Mouse (Mus musculus): Measurements from ENCODE around the gene Hoxa4. TPM values are rescaled to one million over a fixed set of nuclear protein-coding genes. Genes with fewer than 3 reads are reported as not detected.

Gene Hoxa4
- total and polyA plus RNA-seq, 2 experiments from 2014 or later = 0.08 to 0.38 TPM

GRCm38 (mm10) chr6:52220003-52220864 is 28.7 kb upstream of the Hoxa4 start:
- Histone ChIP-seq H3K36me3 (replicated peaks; ENCODE audit: control insufficient read depth, insufficient read depth, low read length) (no peaks in the 10 kb centered on the region), H3K9me3 (replicated peaks; ENCODE audit: control insufficient read depth, low read length) (no peaks in the 10 kb centered on the region), H3K4me1 (ENCODE audit: control insufficient read depth, insufficient read depth) (no peaks in the 10 kb centered on the region), H3K9ac (replicated peaks; ENCODE audit: low read depth, low read length) (no peak overlapping the region), H3K4me3 (ENCODE audit: low read depth, low read length) (no peak overlapping the region), H3K4me2 (ENCODE audit: low read depth, low read length) (no peak overlapping the region), H3K27me3 (ENCODE audit: control insufficient read depth, insufficient read depth, low read length) (peaks cover 100% of the 10 kb centered on the region), H3K27ac (ENCODE audit: low read depth) (no peak overlapping the region)
- TF ChIP-seq EP300 (IDR thresholded peaks at IDR 0.05; ENCODE audit: low read depth) = no peak
- no peak for ATAC-seq (ENCODE audit: insufficient read depth, low read depth)
- WGBS = 28% methylated on average over 32 of the region's 32 CpGs
- DNase-seq (ENCODE audit: low spot score) = no peak

- H3K27ac ChIP-seq (ENCODE audit: low read depth) = no peak overlapping the region
- no peaks in the 10 kb centered on the region for H3K9me3 ChIP-seq (replicated peaks; ENCODE audit: control insufficient read depth, low read length)
- H3K4me1 ChIP-seq (ENCODE audit: control insufficient read depth, insufficient read depth) = no peaks in the 10 kb centered on the region
- H3K4me2 ChIP-seq (ENCODE audit: low read depth, low read length) = no peak overlapping the region
- 43% methylated on average over 9 of the region's 9 CpGs for WGBS
- H3K4me3 ChIP-seq (ENCODE audit: low read depth, low read length) = no peak overlapping the region
- no peak for TF ChIP-seq EP300 (IDR thresholded peaks at IDR 0.05; ENCODE audit: low read depth)
- TF ChIP-seq CTCF (IDR thresholded peaks at IDR 0.05; ENCODE audit: low read depth) = no peak
- no peak overlapping the region for H3K9ac ChIP-seq (replicated peaks; ENCODE audit: low read depth, low read length)
- peaks cover 100% of the 10 kb centered on the region for H3K27me3 ChIP-seq (ENCODE audit: control insufficient read depth, insufficient read depth, low read length)
- H3K36me3 ChIP-seq (replicated peaks; ENCODE audit: control insufficient read depth, insufficient read depth, low read length) = no peaks in the 10 kb centered on the region
- DNase-seq (ENCODE audit: low spot score) (no peak), ATAC-seq (ENCODE audit: insufficient read depth, low read depth) (no peak)
Measured at GRCm38 (mm10) chr6:52219234-52219942, 27.8 kb upstream of the Hoxa4 start.

- TF ChIP-seq EP300 (IDR thresholded peaks at IDR 0.05; ENCODE audit: low read depth) (no peak), CTCF (IDR thresholded peaks at IDR 0.05; ENCODE audit: low read depth) (no peak)
- no peaks in the 10 kb centered on the region for H3K36me3 ChIP-seq (replicated peaks; ENCODE audit: control insufficient read depth, insufficient read depth, low read length)
- WGBS = 14% methylated on average over 14 of the region's 14 CpGs
- peaks cover 100% of the 10 kb centered on the region for H3K27me3 ChIP-seq (ENCODE audit: control insufficient read depth, insufficient read depth, low read length)
- H3K4me2 ChIP-seq (ENCODE audit: low read depth, low read length) = no peak overlapping the region
- ATAC-seq (ENCODE audit: insufficient read depth, low read depth) (no peak), DNase-seq (ENCODE audit: low spot score) (no peak)
- H3K4me3 ChIP-seq (ENCODE audit: low read depth, low read length) = no peak overlapping the region
- no peak overlapping the region for H3K27ac ChIP-seq (ENCODE audit: low read depth)
- H3K9ac ChIP-seq (replicated peaks; ENCODE audit: low read depth, low read length) = no peak overlapping the region
- no peaks in the 10 kb centered on the region for H3K9me3 ChIP-seq (replicated peaks; ENCODE audit: control insufficient read depth, low read length)
- H3K4me1 ChIP-seq (ENCODE audit: control insufficient read depth, insufficient read depth) = no peaks in the 10 kb centered on the region
Measured at GRCm38 (mm10) chr6:52218643-52219215, 27.2 kb upstream of the Hoxa4 start.

- H3K9me3 ChIP-seq (replicated peaks; ENCODE audit: control insufficient read depth, low read length) = no peaks in the 10 kb centered on the region
- H3K9ac ChIP-seq (replicated peaks; ENCODE audit: low read depth, low read length) = no peak overlapping the region
- DNase-seq (ENCODE audit: low spot score) (no peak), ATAC-seq (ENCODE audit: insufficient read depth, low read depth) (no peak)
- H3K27me3 ChIP-seq (ENCODE audit: control insufficient read depth, insufficient read depth, low read length) = peaks cover 100% of the 10 kb centered on the region
- 10% methylated on average over 23 of the region's 23 CpGs for WGBS
- H3K4me1 ChIP-seq (ENCODE audit: control insufficient read depth, insufficient read depth) = no peaks in the 10 kb centered on the region
- no peaks in the 10 kb centered on the region for H3K36me3 ChIP-seq (replicated peaks; ENCODE audit: control insufficient read depth, insufficient read depth, low read length)
- TF ChIP-seq CTCF (IDR thresholded peaks at IDR 0.05; ENCODE audit: low read depth) = no peak
- no peak for TF ChIP-seq EP300 (IDR thresholded peaks at IDR 0.05; ENCODE audit: low read depth)
- H3K4me2 ChIP-seq (ENCODE audit: low read depth, low read length) = peak overlapping the region; percentile 45; the same call in 1 of the 2 replicates
- no peak overlapping the region for H3K27ac ChIP-seq (ENCODE audit: low read depth)
- peak overlapping the region; percentile 33 for H3K4me3 ChIP-seq (ENCODE audit: low read depth, low read length)
Measured at GRCm38 (mm10) chr6:52217895-52218642, 26.5 kb upstream of the Hoxa4 start.

GRCm38 (mm10) chr6:52217459-52217768 is 25.9 kb upstream of the Hoxa4 start:
- no peaks in the 10 kb centered on the region for H3K4me1 ChIP-seq (ENCODE audit: control insufficient read depth, insufficient read depth)
- ATAC-seq (ENCODE audit: insufficient read depth, low read depth) (no peak), DNase-seq (ENCODE audit: low spot score) (no peak)
- H3K9ac ChIP-seq (replicated peaks; ENCODE audit: low read depth, low read length) = no peak overlapping the region
- no peak for TF ChIP-seq CTCF (IDR thresholded peaks at IDR 0.05; ENCODE audit: low read depth)
- no peak for TF ChIP-seq EP300 (IDR thresholded peaks at IDR 0.05; ENCODE audit: low read depth)
- H3K36me3 ChIP-seq (replicated peaks; ENCODE audit: control insufficient read depth, insufficient read depth, low read length) = no peaks in the 10 kb centered on the region
- no peaks in the 10 kb centered on the region for H3K9me3 ChIP-seq (replicated peaks; ENCODE audit: control insufficient read depth, low read length)
- peak overlapping the region; percentile 45 for H3K4me2 ChIP-seq (ENCODE audit: low read depth, low read length)
- no peak overlapping the region for H3K27ac ChIP-seq (ENCODE audit: low read depth)
- peak overlapping the region; percentile 33 for H3K4me3 ChIP-seq (ENCODE audit: low read depth, low read length)
- peaks cover 100% of the 10 kb centered on the region for H3K27me3 ChIP-seq (ENCODE audit: control insufficient read depth, insufficient read depth, low read length)
- 1% methylated on average over 25 of the region's 25 CpGs for WGBS
